Mouse (Mus musculus): ENCODE measurements around the gene Defa28.
"Not testable (repeated sequence)": the region's sequence is repeated elsewhere in the genome, so short reads cannot be mapped to it uniquely, and the experiment has no call there.

The Defa28 gene

GRCm38 (mm10) chr8:21582706-21583105 is at the start of gene Defa28:
Gene Defa28 (plus strand): TSS chr8:21583006.
- in situ Hi-C loops (cut with MboI, MseI) = not testable (repeated sequence)

GRCm38 (mm10) chr8:21565086-21565485 is 17.7 kb upstream of the Defa28 start, which contains the start of gene Defa37:
Gene Defa37 (plus strand): TSS chr8:21565386.
- in situ Hi-C loops (cut with MboI, MseI) = not testable (repeated sequence)

- in situ Hi-C loops (cut with MboI, MseI) = not testable (repeated sequence)
Measured at GRCm38 (mm10) chr8:21594408-21594807, 11.6 kb downstream of the Defa28 start, which contains the start of gene Gm7861. Gene Gm7861 (minus strand): TSS chr8:21594508.

- in situ Hi-C loops (cut with MboI, MseI) = loop anchor here (10.0 kb wide), 1 partner anchor 373 kb away; the partner anchor contains the start of gene Gm15292
Measured at GRCm38 (mm10) chr8:21617883-21618282, 35.1 kb downstream of the Defa28 start, which contains the start of gene Defa26. Gene Defa26 (plus strand): TSS chr8:21618183.
